Mouse (Mus musculus) forebrain, postnatal 0 days (tissue): ENCODE results near the gene Leng1. TPM values are rescaled to one million over a fixed set of nuclear protein-coding genes. Genes with fewer than 3 reads are reported as not detected.
A peak's percentile ranks its signal among the peaks of the same experiment; 100 is the strongest.

Source experiments
- ATAC-seq: fragments of 200-750 bp; cut with Nextera tagmentation; 2 replicates; pipeline ENCODE4 v1.8.0; 2017; ENCODE audit warnings: mild to moderate bottlenecking, moderate library complexity
- DNase-seq: peaks from one replicate; pipeline ENCODE4 v3.0.0-alpha.2; 2015
- H3K27ac ChIP-seq: fragments of 300-500 bp; sonication (generic); 2 replicates; pipeline ENCODE4 v1.5.1; 2014; ENCODE audit warnings: low read depth, mild to moderate bottlenecking, antibody characterized with exemption, low read length, moderate library complexity, mixed read lengths
- H3K27me3 ChIP-seq: fragments of 300-500 bp; sonication (generic); 2 replicates; pipeline ENCODE4 v1.6.1; 2014; ENCODE audit warnings: mild to moderate bottlenecking, low read length, mixed read lengths; ENCODE audit not compliant: insufficient read depth
- H3K36me3 ChIP-seq: fragments of 300-500 bp; sonication (generic); 2 replicates; pipeline ENCODE4 v1.6.1; 2014; ENCODE audit warnings: mild to moderate bottlenecking, moderate library complexity; ENCODE audit not compliant: insufficient read depth
- H3K4me1 ChIP-seq: fragments of 300-500 bp; sonication (generic); 2 replicates; pipeline ENCODE4 v1.6.1; 2014; ENCODE audit warnings: antibody characterized with exemption; ENCODE audit not compliant: insufficient read depth
- H3K4me2 ChIP-seq: fragments of 300-500 bp; sonication (generic); 2 replicates; pipeline ENCODE4 v1.6.1; 2014; ENCODE audit warnings: low read depth, mild to moderate bottlenecking, moderate library complexity
- H3K4me3 ChIP-seq: fragments of 300-500 bp; sonication (generic); 2 replicates; pipeline ENCODE4 v1.5.1; 2014; ENCODE audit warnings: low read depth, low read length, mixed read lengths
- H3K9ac ChIP-seq: fragments of 300-500 bp; sonication (generic); 2 replicates; pipeline ENCODE4 v1.6.1; 2014; ENCODE audit warnings: mild to moderate bottlenecking
- H3K9me3 ChIP-seq: fragments of 300-500 bp; sonication (generic); 2 replicates; pipeline ENCODE4 v1.6.1; 2016; ENCODE audit warnings: low read length
- CTCF ChIP-seq: sonication (generic); IDR thresholded peaks from 2 replicates; pipeline ENCODE4 v1.5.1; 2016; ENCODE audit warnings: antibody characterized with exemption, control low read depth, low read depth
- WGBS: fragments of 180-500 bp; shearing (Covaris S2); extraction: QIAGEN DNeasy Blood & Tissue Kit; methylation state at CpG from one replicate; pipeline ENCODE4 v1.1.7; 2014; 5-methylcytosine and 5-hydroxymethylcytosine counted together
- polyA plus RNA-seq: library from polyadenylated mRNA; unstranded; fragments of >200 nt; fragmentation: Nextera tagmentation; extraction: Ambion mirVana; gene quantifications from 2 replicates; pipeline ENCODE4 v1.2.1, GENCODE M21; 2015
- total RNA-seq: library from RNA; depleted of rRNA; stranded (reverse); fragments of >200 nt; gene quantifications from 2 replicates; pipeline ENCODE4 v1.2.3, GENCODE M21; 2014

Leng1 gene
- total and polyA plus RNA-seq, 2 experiments from 2014 or later, result 6.6 to 10.4 TPM

GRCm38 (mm10) chr7:3645488-3646025, 20.1 kb downstream of the Leng1 start:
- no peak for ATAC-seq
- H3K27ac ChIP-seq, result peak overlapping the region; percentile 97
- peak overlapping the region; percentile 92 for H3K4me3 ChIP-seq
- no peaks in the 10 kb centered on the region for H3K9me3 ChIP-seq
- under 1% methylated on average over 53 of the region's 58 CpGs for WGBS
- H3K4me1 ChIP-seq, result peaks cover 21% of the 10 kb centered on the region
- peak overlapping the region; percentile 74 for H3K4me2 ChIP-seq
- no peak for TF ChIP-seq CTCF
- peak overlapping the region; percentile 94 for H3K9ac ChIP-seq
- DNase-seq, result no peak
- no peaks in the 10 kb centered on the region for H3K27me3 ChIP-seq
- H3K36me3 ChIP-seq, result peaks cover 8% of the 10 kb centered on the region

- Histone ChIP-seq H3K9ac (peak within 1 kb of the TSS; percentile 94), H3K27ac (peak within 1 kb of the TSS; percentile 97), H3K4me3 (peak within 1 kb of the TSS; percentile 92), H3K9me3 (no peaks in the 10 kb centered on the region), H3K27me3 (no peaks in the 10 kb centered on the region), H3K4me1 (peaks cover 21% of the 10 kb centered on the region), H3K4me2 (peak within 1 kb of the TSS; percentile 74), H3K36me3 (peaks cover 13% of the 10 kb centered on the region)
- peak; percentile 100 for DNase-seq
- TF ChIP-seq CTCF, result no peak
- WGBS, result 2% methylated on average over 57 of the region's 58 CpGs
- peak; percentile 96 for ATAC-seq
Measured at GRCm38 (mm10) chr7:3644672-3645487, 20.8 kb downstream of the Leng1 start, which contains the start of gene Cnot3. TSS of gene Cnot3 (plus strand) at chr7:3645268.

DNA sequence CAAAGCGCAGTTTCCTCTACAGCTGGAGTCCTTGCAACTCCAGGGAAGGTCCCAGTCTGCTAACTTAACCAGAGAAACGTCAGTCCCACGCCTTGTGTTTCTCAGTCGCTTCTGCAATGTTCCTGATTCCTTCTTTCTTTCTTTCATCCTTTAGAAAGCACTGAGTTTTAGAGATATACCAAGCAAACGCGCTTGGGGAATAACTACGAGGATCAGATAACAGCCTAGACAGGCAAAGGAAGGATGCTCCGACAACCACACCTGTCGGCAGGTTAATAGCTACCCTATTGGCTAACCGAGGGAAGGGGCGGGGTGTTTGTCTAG, 21.3 kb downstream of the Leng1 start:
- Histone ChIP-seq H3K4me1 (peaks cover 21% of the 10 kb centered on the region), H3K4me3 (peak overlapping the region; percentile 92), H3K9me3 (no peaks in the 10 kb centered on the region), H3K9ac (peak overlapping the region; percentile 36; the same call in 1 of the 2 replicates), H3K27ac (0 out of 2 replicates have a peak overlapping the region, but pooled peaks have one; percentile 23), H3K4me2 (peak overlapping the region; percentile 53), H3K36me3 (peaks cover 19% of the 10 kb centered on the region), H3K27me3 (no peaks in the 10 kb centered on the region)
- ATAC-seq, result no peak
- under 1% methylated on average over 11 of the region's 11 CpGs for WGBS
- no peak for DNase-seq
- no peak for TF ChIP-seq CTCF

- no peak for ATAC-seq
- peak overlapping the region; percentile 53 for H3K4me2 ChIP-seq
- H3K4me3 ChIP-seq, result peak overlapping the region; percentile 92
- DNase-seq, result no peak
- WGBS, result 21% methylated on average over 9 of the region's 9 CpGs
- H3K9ac ChIP-seq, result peak overlapping the region; percentile 36; the same call in 1 of the 2 replicates
- H3K4me1 ChIP-seq, result peaks cover 19% of the 10 kb centered on the region
- no peak for TF ChIP-seq CTCF
- H3K27ac ChIP-seq, result no peak overlapping the region
- no peaks in the 10 kb centered on the region for H3K27me3 ChIP-seq
- peaks cover 24% of the 10 kb centered on the region for H3K36me3 ChIP-seq
- H3K9me3 ChIP-seq, result no peaks in the 10 kb centered on the region
Measured at GRCm38 (mm10) chr7:3643843-3644242, 21.8 kb downstream of the Leng1 start.

- DNase-seq (no peak), ATAC-seq (no peak)
- no peak overlapping the region for H3K4me2 ChIP-seq
- no peaks in the 10 kb centered on the region for H3K27me3 ChIP-seq
- WGBS, result 72% methylated on average over 5 of the region's 5 CpGs
- no peak overlapping the region for H3K9ac ChIP-seq
- H3K27ac ChIP-seq, result no peak overlapping the region
- H3K9me3 ChIP-seq, result no peaks in the 10 kb centered on the region
- TF ChIP-seq CTCF, result no peak
- H3K4me1 ChIP-seq, result peaks cover 18% of the 10 kb centered on the region
- no peak overlapping the region for H3K4me3 ChIP-seq
- H3K36me3 ChIP-seq, result peaks cover 26% of the 10 kb centered on the region
Measured at GRCm38 (mm10) chr7:3643412-3643811, 22.2 kb downstream of the Leng1 start.

- no peak for ATAC-seq
- 66% methylated on average over 3 of the region's 3 CpGs for WGBS
Measured at GRCm38 (mm10) chr7:3630478-3630815, 35.2 kb downstream of the Leng1 start.

More at GRCm38 (mm10) chr7:3630478-3630815, 35.2 kb downstream of the Leng1 start:
- Histone ChIP-seq H3K9me3 (no peaks in the 10 kb centered on the region), H3K9ac (peak overlapping the region; percentile 65), H3K27me3 (no peaks in the 10 kb centered on the region), H3K36me3 (peaks cover 22% of the 10 kb centered on the region), H3K27ac (no peak overlapping the region), H3K4me1 (peaks cover 10% of the 10 kb centered on the region; the same call in 1 of the 2 replicates), H3K4me3 (peak overlapping the region; percentile 65), H3K4me2 (peak overlapping the region; percentile 92)
- no peak for TF ChIP-seq CTCF
- DNase-seq, result no peak
